Mouse (Mus musculus) hindbrain, postnatal 0 days (tissue): ENCODE data around the gene Camkk1. TPM values are rescaled to one million over a fixed set of nuclear protein-coding genes. Genes with fewer than 3 reads are reported as not detected.

Experiments
- ATAC-seq: fragments of 200-750 bp; cut with Nextera tagmentation; 2 replicates; pipeline ENCODE4 v1.8.0; 2017; ENCODE audit warnings: mild to moderate bottlenecking, moderate TSS enrichment, moderate library complexity
- DNase-seq: peaks from one replicate; pipeline ENCODE4 v3.0.0-alpha.2; 2015; ENCODE audit warnings: low spot score
- H3K27ac ChIP-seq: fragments of 300-500 bp; sonication (generic); 2 replicates; pipeline ENCODE4 v1.5.1; 2014; ENCODE audit warnings: mild to moderate bottlenecking
- H3K27me3 ChIP-seq: fragments of 300-500 bp; sonication (generic); 2 replicates; pipeline ENCODE4 v1.6.1; 2014; ENCODE audit warnings: low read length, mixed read lengths; ENCODE audit not compliant: insufficient read depth
- H3K36me3 ChIP-seq: fragments of 300-500 bp; sonication (generic); 2 replicates; pipeline ENCODE4 v1.6.1; 2014; ENCODE audit warnings: low read length, mixed read lengths; ENCODE audit not compliant: insufficient read depth
- H3K4me1 ChIP-seq: fragments of 300-500 bp; sonication (generic); 2 replicates; pipeline ENCODE4 v1.6.1; 2014; ENCODE audit warnings: antibody characterized with exemption, low read length, mixed read lengths; ENCODE audit not compliant: insufficient read depth
- H3K4me2 ChIP-seq: fragments of 300-500 bp; sonication (generic); 2 replicates; pipeline ENCODE4 v1.6.1; 2014; ENCODE audit warnings: low read depth, mild to moderate bottlenecking, low read length, moderate library complexity, mixed read lengths
- H3K4me3 ChIP-seq: fragments of 300-500 bp; sonication (generic); 2 replicates; pipeline ENCODE4 v1.5.1; 2014; ENCODE audit warnings: low read length
- H3K9ac ChIP-seq: fragments of 300-500 bp; sonication (generic); replicated peaks from 2 replicates; pipeline ENCODE4 v1.6.1; 2014; ENCODE audit warnings: mild to moderate bottlenecking, low read length, moderate library complexity, mixed read lengths
- H3K9me3 ChIP-seq: fragments of 300-500 bp; sonication (generic); 2 replicates; pipeline ENCODE4 v1.6.1; 2016; ENCODE audit warnings: low read length, mixed read lengths
- CTCF ChIP-seq: IDR thresholded peaks from 2 replicates; pipeline ENCODE4 v1.5.1; 2016; ENCODE audit warnings: antibody characterized with exemption, control low read depth, low read depth
- WGBS: fragments of 180-500 bp; shearing (Covaris S2); extraction: QIAGEN DNeasy Blood & Tissue Kit; methylation state at CpG from one replicate; pipeline ENCODE4 v1.1.7; 2014; 5-methylcytosine and 5-hydroxymethylcytosine counted together
- polyA plus RNA-seq: library from polyadenylated mRNA; unstranded; fragments of >200 nt; fragmentation: Nextera tagmentation; extraction: Ambion mirVana; gene quantifications from 2 replicates; pipeline ENCODE4 v1.2.1, GENCODE M21; 2015
- total RNA-seq: library from RNA; depleted of rRNA; stranded (reverse); fragments of >200 nt; gene quantifications from 2 replicates; pipeline ENCODE4 v1.2.3, GENCODE M21; 2014

Gene Camkk1
- total and polyA plus RNA-seq, 2 experiments from 2014 or later: 26.7 to 27.4 TPM

DNA sequence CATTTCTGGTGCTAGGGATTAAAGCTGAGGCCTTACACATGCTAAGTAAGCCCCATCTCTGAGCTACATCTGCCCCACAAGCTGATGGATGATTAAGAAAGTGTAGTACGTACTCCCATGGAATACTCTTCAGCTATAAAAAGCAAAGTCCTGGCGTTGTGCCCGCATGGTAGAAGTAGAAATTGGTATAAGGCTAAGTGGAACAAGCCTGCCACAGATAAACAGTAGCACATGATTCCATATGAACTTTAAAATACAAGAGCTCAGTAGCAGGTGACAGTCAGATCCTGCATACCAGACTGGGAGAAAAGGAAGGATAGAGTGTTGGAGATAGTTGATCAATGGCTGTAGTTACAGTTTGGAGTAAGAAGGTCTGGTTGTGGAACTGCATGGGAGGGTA, 42.6 kb downstream of the Camkk1 start:
- WGBS: 96% methylated on average over 3 of the region's 3 CpGs

DNA sequence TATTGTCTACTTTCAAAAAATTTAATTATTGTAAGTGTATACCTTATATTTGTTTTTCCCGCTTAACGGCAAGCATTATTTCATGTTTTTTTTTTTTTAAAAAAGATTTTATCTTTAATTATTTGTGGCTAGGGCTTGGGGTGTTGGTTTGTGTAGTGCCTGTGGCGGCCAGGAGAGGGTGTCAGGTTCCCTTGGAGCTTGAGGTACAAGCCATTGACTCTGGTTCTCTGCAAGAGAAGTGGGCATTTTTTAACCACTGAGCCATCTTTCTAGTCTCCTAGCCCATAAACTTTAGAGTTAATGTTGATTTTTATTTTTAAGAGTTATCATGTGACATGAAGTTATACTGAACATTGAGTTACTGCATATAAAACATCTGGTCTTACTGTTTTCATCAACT, 53.0 kb downstream of the Camkk1 start:
- H3K36me3 ChIP-seq: peaks cover 50% of the 10 kb centered on the region

More for the DNA sequence above, 42.6 kb downstream of the Camkk1 start:
- no peak for ATAC-seq
- peaks cover 18% of the 10 kb centered on the region for H3K36me3 ChIP-seq
- no peaks in the 10 kb centered on the region for H3K9me3 ChIP-seq
- H3K4me1 ChIP-seq: no peaks in the 10 kb centered on the region
- H3K27me3 ChIP-seq: no peaks in the 10 kb centered on the region
- H3K4me3 ChIP-seq: no peak overlapping the region
- no peak overlapping the region for H3K4me2 ChIP-seq
- no peak overlapping the region for H3K27ac ChIP-seq
- no peak for TF ChIP-seq CTCF
- DNase-seq: no peak
- no peak overlapping the region for H3K9ac ChIP-seq

DNA sequence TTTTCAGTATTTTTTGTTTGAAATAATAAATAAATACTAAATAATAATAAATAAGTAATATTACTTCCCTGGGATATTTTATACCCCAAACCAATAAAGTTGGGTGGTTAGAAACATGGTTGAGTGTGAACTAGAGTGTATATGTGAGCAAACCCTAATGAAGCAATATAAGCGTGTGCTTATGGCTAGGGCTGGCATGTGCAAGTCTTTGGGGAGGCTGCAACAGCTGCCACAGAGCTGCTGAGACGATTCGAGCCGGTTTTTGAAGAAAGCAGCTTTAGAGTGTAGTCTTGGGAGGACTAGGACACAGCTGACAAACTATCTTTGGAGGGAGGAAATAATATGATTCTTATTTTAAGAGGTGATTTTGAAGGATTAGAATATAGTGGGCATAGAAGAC, 57.5 kb downstream of the Camkk1 start:
- H3K9ac ChIP-seq: no peak overlapping the region
- no peak overlapping the region for H3K4me2 ChIP-seq
- H3K9me3 ChIP-seq: no peaks in the 10 kb centered on the region
- H3K27ac ChIP-seq: no peak overlapping the region; the same call in 1 of the 2 replicates
- no peaks in the 10 kb centered on the region for H3K4me1 ChIP-seq
- DNase-seq (peak; percentile 35), ATAC-seq (no peak)
- H3K27me3 ChIP-seq: no peaks in the 10 kb centered on the region
- WGBS: 64% methylated on average over 4 of the region's 4 CpGs
- TF ChIP-seq CTCF: no peak
- H3K36me3 ChIP-seq: peaks cover 48% of the 10 kb centered on the region
- H3K4me3 ChIP-seq: no peak overlapping the region

More for the DNA sequence above, 53.0 kb downstream of the Camkk1 start:
- no peak overlapping the region for H3K4me3 ChIP-seq
- ATAC-seq: no peak
- no peak overlapping the region for H3K27ac ChIP-seq
- H3K27me3 ChIP-seq: no peaks in the 10 kb centered on the region
- peak; percentile 45 for DNase-seq
- peak; percentile 69 for TF ChIP-seq CTCF
- no peak overlapping the region for H3K4me2 ChIP-seq
- H3K9ac ChIP-seq: no peak overlapping the region
- no peaks in the 10 kb centered on the region for H3K9me3 ChIP-seq
- WGBS: 91% methylated on average over 3 of the region's 3 CpGs
- no peaks in the 10 kb centered on the region for H3K4me1 ChIP-seq

DNA sequence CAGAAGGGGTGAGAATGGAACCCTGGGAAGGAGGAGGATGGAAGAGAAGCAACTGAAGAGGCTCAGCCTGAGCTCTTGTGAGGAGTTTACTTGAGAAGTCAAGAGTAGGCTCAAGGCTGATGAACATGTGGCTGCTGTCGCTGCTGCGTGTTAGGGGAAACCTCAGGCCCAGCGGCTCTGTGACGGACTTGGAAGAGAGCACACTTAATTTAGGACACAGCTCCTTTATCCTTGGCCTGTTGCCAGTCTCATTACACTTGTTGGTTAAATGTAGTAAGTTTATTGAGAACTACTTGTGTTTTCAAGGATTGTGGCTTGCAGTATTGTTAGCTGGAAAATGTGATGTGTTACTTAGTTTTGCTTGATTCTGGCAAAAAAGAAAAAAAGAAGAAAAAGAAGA, 57.9 kb downstream of the Camkk1 start:
- no peak overlapping the region for H3K4me2 ChIP-seq
- 52% methylated on average over 4 of the region's 4 CpGs for WGBS
- H3K4me3 ChIP-seq: no peak overlapping the region
- no peak overlapping the region; the same call in 1 of the 2 replicates for H3K27ac ChIP-seq
- no peaks in the 10 kb centered on the region for H3K4me1 ChIP-seq
- H3K9me3 ChIP-seq: no peaks in the 10 kb centered on the region
- peak; percentile 34 for DNase-seq
- no peak for ATAC-seq
- no peak for TF ChIP-seq CTCF
- H3K36me3 ChIP-seq: peaks cover 51% of the 10 kb centered on the region
- no peaks in the 10 kb centered on the region for H3K27me3 ChIP-seq
- H3K9ac ChIP-seq: no peak overlapping the region

GRCm38 (mm10) chr11:73077211-73077720, 58.5 kb downstream of the Camkk1 start:
- ATAC-seq: no peak
- no peak overlapping the region for H3K9ac ChIP-seq
- no peak for TF ChIP-seq CTCF
- H3K9me3 ChIP-seq: no peaks in the 10 kb centered on the region
- H3K4me1 ChIP-seq: no peaks in the 10 kb centered on the region
- no peak overlapping the region for H3K27ac ChIP-seq
- H3K4me2 ChIP-seq: no peak overlapping the region
- DNase-seq: peak; percentile 11
- 74% methylated on average over 6 of the region's 6 CpGs for WGBS
- H3K4me3 ChIP-seq: no peak overlapping the region
- H3K36me3 ChIP-seq: peaks cover 51% of the 10 kb centered on the region
- H3K27me3 ChIP-seq: no peaks in the 10 kb centered on the region

- Histone ChIP-seq H3K27ac (no peak overlapping the region), H3K4me2 (no peak overlapping the region), H3K9me3 (no peaks in the 10 kb centered on the region), H3K36me3 (peaks cover 45% of the 10 kb centered on the region), H3K4me1 (no peaks in the 10 kb centered on the region), H3K9ac (no peak overlapping the region), H3K27me3 (no peaks in the 10 kb centered on the region), H3K4me3 (no peak overlapping the region)
- TF ChIP-seq CTCF: no peak
- DNase-seq (no peak), ATAC-seq (no peak)
- 85% methylated on average over 8 of the region's 8 CpGs for WGBS
These were observed 59.8 kb downstream of the Camkk1 start for GRCm38 (mm10) chr11:73078615-73079014.

GRCm38 (mm10) chr11:73080306-73080705, 61.5 kb downstream of the Camkk1 start:
- no peaks in the 10 kb centered on the region for H3K27me3 ChIP-seq
- no peak overlapping the region for H3K27ac ChIP-seq
- 95% methylated on average over 3 of the region's 3 CpGs for WGBS
- ATAC-seq (no peak), DNase-seq (no peak)
- H3K9ac ChIP-seq: no peak overlapping the region
- H3K4me3 ChIP-seq: no peak overlapping the region
- no peak for TF ChIP-seq CTCF
- H3K36me3 ChIP-seq: peaks cover 34% of the 10 kb centered on the region
- no peaks in the 10 kb centered on the region for H3K9me3 ChIP-seq
- H3K4me2 ChIP-seq: no peak overlapping the region
- 0 out of 2 replicates have a peak, but pooled peaks cover 6% of the 10 kb centered on the region for H3K4me1 ChIP-seq
